In the genomic region with DNA sequence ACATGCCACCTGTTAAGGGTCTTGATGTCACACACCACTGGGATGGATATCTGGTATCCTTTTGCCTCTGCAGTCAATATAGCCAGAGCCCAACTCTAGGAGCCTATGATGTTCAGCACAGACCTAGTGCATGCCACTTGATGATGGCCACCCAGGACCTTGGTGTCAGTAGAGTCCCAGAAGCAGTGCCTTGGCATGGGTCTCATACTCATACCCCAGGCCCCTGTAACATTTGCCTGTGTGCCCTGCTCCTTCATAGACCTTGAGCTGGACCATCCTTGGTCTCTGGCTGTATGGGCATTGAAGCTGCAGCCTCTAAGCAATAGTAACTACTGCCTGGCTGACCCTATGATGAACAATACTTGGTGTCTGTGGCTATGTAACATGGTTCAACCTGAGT, we compare ENCODE assay signal across 1 mouse cellular context.
TF ChIP-seq lines count a peak whose summit lies in the region.

No protein-coding gene starts in this region.

TF ChIP-seq in MEL, 35 proteins besides CTCF, POLR2A, EP300 and RAD21:
- no peak for TF ChIP-seq KAT2A (conservative IDR thresholded peaks at IDR 0.05; ENCODE audit: low read depth, low read length)
- TF ChIP-seq MYC (IDR thresholded peaks at IDR 0.05; ENCODE audit: low read depth, low read length) = no peak
- TF ChIP-seq MYB (IDR thresholded peaks at IDR 0.05; ENCODE audit: low read depth, low read length) = no peak
- no peak for TF ChIP-seq E2F4 (IDR thresholded peaks at IDR 0.05; ENCODE audit: borderline replicate concordance, low read depth, low read length)
- no peak for TF ChIP-seq USF2 (IDR thresholded peaks at IDR 0.05; ENCODE audit: borderline replicate concordance in 1 of 2, insufficient read depth in 1 of 2, low read depth in 1 of 2, low read length in 2 of 2)
- no peak for TF ChIP-seq ZMIZ1 (IDR thresholded peaks at IDR 0.05; ENCODE audit: low read depth, low read length)
- TF ChIP-seq JUND (IDR thresholded peaks at IDR 0.05; ENCODE audit: low read depth, low read length) = no peak
- no peak for TF ChIP-seq GATA1 (IDR thresholded peaks at IDR 0.05; ENCODE audit: low read depth, low read length)
- TF ChIP-seq TCF12 (IDR thresholded peaks at IDR 0.05; ENCODE audit: low read depth, low read length) = no peak
- no peak for TF ChIP-seq UBTF (IDR thresholded peaks at IDR 0.05; ENCODE audit: borderline replicate concordance, insufficient read depth, low read depth, low read length)
- TF ChIP-seq MAFK (IDR thresholded peaks at IDR 0.05; ENCODE audit: borderline replicate concordance, low read depth, low read length) = no peak
- TF ChIP-seq NELFE (IDR thresholded peaks at IDR 0.05; ENCODE audit: low read depth, low read length) = no peak
- TF ChIP-seq SIN3A (IDR thresholded peaks at IDR 0.05; ENCODE audit: low read length) = no peak
- TF ChIP-seq ELF1 (IDR thresholded peaks at IDR 0.05; ENCODE audit: low read depth, low read length) = no peak
- TF ChIP-seq MXI1 (IDR thresholded peaks at IDR 0.05; ENCODE audit: low read depth, low read length) = no peak
- TF ChIP-seq ETS1 (IDR thresholded peaks at IDR 0.05; ENCODE audit: low read depth, low read length) = no peak
- TF ChIP-seq ZNF384 (IDR thresholded peaks at IDR 0.05; ENCODE audit: low read depth, low read length) = no peak
- no peak for TF ChIP-seq RCOR1 (IDR thresholded peaks at IDR 0.05; ENCODE audit: low read depth, low read length)
